Mouse (Mus musculus): ENCODE data around the gene Msi2.

The Msi2 gene

GRCm38 (mm10) chr11:88479498-88479897 is 238.8 kb downstream of the Msi2 start:
- peak; percentile 16 for DNase-seq (ENCODE audit: low spot score)

- peak; percentile 11 for DNase-seq (ENCODE audit: low spot score)
Measured at GRCm38 (mm10) chr11:88474889-88475440, 243.3 kb downstream of the Msi2 start.

GRCm38 (mm10) chr11:88472731-88473130 is 245.6 kb downstream of the Msi2 start:
- DNase-seq (ENCODE audit: low spot score) = no peak

GRCm38 (mm10) chr11:88471981-88472647 is 246.2 kb downstream of the Msi2 start:
- no peak for DNase-seq (ENCODE audit: low spot score)

GRCm38 (mm10) chr11:88470599-88470998 is 247.7 kb downstream of the Msi2 start:
- DNase-seq (ENCODE audit: low spot score) = no peak

GRCm38 (mm10) chr11:88468996-88469395 is 249.3 kb downstream of the Msi2 start:
- no peak for DNase-seq (ENCODE audit: low spot score)

GRCm38 (mm10) chr11:88467498-88468245 is 250.6 kb downstream of the Msi2 start:
- peak; percentile 34 for DNase-seq (ENCODE audit: low spot score)

- DNase-seq (ENCODE audit: low spot score) = no peak
Measured at GRCm38 (mm10) chr11:88463951-88464350, 254.4 kb downstream of the Msi2 start.

- no peak for DNase-seq (ENCODE audit: low spot score)
Measured at GRCm38 (mm10) chr11:88462789-88463188, 255.5 kb downstream of the Msi2 start.

GRCm38 (mm10) chr11:88461601-88462000 is 256.7 kb downstream of the Msi2 start:
- DNase-seq (ENCODE audit: low spot score) = no peak

GRCm38 (mm10) chr11:88459946-88460736 is 258.2 kb downstream of the Msi2 start:
- DNase-seq (ENCODE audit: low spot score) = no peak

- no peak for DNase-seq (ENCODE audit: low spot score)
Measured at GRCm38 (mm10) chr11:88457241-88457738, 261.0 kb downstream of the Msi2 start.

GRCm38 (mm10) chr11:88454867-88455806 is 263.2 kb downstream of the Msi2 start:
- no peak for DNase-seq (ENCODE audit: low spot score)

GRCm38 (mm10) chr11:88449180-88449579 is 269.1 kb downstream of the Msi2 start:
- DNase-seq (ENCODE audit: low spot score) = no peak

- no peak for DNase-seq (ENCODE audit: low spot score)
Measured at GRCm38 (mm10) chr11:88448571-88448970, 269.7 kb downstream of the Msi2 start.

GRCm38 (mm10) chr11:88447350-88447749 is 271.0 kb downstream of the Msi2 start:
- DNase-seq (ENCODE audit: low spot score) = no peak

- DNase-seq (ENCODE audit: low spot score) = no peak
Measured at GRCm38 (mm10) chr11:88443905-88444304, 274.4 kb downstream of the Msi2 start.

- no peak for DNase-seq (ENCODE audit: low spot score)
Measured at GRCm38 (mm10) chr11:88443291-88443690, 275.0 kb downstream of the Msi2 start.

- DNase-seq (ENCODE audit: low spot score) = no peak
Measured at GRCm38 (mm10) chr11:88441871-88442740, 276.2 kb downstream of the Msi2 start.

GRCm38 (mm10) chr11:88438659-88439058 is 279.7 kb downstream of the Msi2 start:
- no peak for DNase-seq (ENCODE audit: low spot score)
